Mouse (Mus musculus) liver, postnatal 0 days (tissue): ENCODE data around the gene Gm3573.
"Not testable (repeated sequence)": the region's sequence is repeated elsewhere in the genome, so short reads cannot be mapped to it uniquely, and the experiment has no call there.

ENCODE experiments used
- CTCF ChIP-seq: sonication (generic); IDR thresholded peaks from 2 replicates; pipeline ENCODE4 v1.5.1; 2016; ENCODE audit warnings: antibody characterized with exemption, low read depth
- EP300 ChIP-seq: IDR thresholded peaks from 2 replicates; pipeline ENCODE4 v1.6.1; 2016; ENCODE audit warnings: antibody characterized with exemption, low read depth, mild to moderate bottlenecking

DNA sequence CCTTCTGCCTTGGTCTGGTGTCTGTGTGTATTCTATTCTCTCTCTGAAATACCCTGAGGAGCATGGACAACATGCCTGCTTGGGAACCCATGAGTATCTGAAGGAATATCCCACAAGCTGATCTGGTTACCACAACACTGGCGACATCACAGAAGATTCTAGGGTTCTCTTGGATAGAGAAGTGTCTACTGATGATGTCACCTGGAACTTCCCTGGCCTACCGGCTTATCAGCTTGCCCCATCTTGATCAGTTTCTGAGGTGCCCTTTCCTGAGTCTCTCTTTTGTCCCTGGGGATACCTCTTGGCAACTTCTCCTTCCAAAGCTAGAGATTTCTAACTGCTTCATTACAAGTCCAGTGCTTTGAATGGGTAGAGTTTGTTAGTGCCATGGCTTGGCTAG is 28.1 kb downstream of the Gm3573 start, which contains the start of gene Gm17027:
- not testable (repeated sequence) for TF ChIP-seq CTCF, EP300
